Comparison of ENCODE assay signal across 16 mouse cellular contexts in the genomic region with DNA sequence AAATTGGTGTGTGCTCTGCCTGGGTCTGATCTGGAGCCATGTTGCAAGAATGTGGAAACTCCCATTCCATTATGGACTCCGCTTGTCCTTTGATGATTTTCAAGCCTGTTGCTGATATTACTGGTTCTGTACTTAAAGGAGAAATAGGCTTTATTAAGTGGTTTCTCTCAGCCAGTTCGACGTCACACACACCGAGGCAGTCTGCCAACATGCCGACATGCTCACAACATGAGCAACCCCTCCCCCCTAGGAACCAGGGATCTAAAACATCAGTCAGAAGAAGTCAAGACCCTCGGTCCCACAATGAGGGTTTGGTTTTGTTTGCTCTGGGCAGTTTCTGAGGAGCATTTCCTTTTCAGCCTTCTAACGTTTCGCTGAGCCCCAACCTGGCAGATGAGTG. TPM values are rescaled to one million over a fixed set of nuclear protein-coding genes. Genes with fewer than 3 reads are reported as not detected.
DNase-seq lines count a peak whose midpoint lies in the region; ATAC-seq and TF ChIP-seq lines count a peak whose summit lies in the region.
"Had no signal": no experiment of that assay in that cellular context is flagged by ENCODE, and none has a peak within 500 bp of the region (broad histone marks: within the 10 kb centered on the region; RNA-seq: fewer than 3 reads in every experiment).

No protein-coding gene starts in this region.

- peaks cover 24% of the 10 kb centered on the region for H3K36me3 ChIP-seq in forebrain, embryonic 10.5 days (replicated peaks)
- 0 out of 2 replicates have a peak, but pooled peaks cover 2% of the 10 kb centered on the region for H3K36me3 ChIP-seq in forebrain, embryonic 16.5 days (ENCODE audit: control insufficient read depth, insufficient read depth)
- H3K36me3 ChIP-seq in kidney, postnatal 0 days (ENCODE audit: insufficient read depth, low read length), result no peaks in the 10 kb centered on the region
- peaks cover 27% of the 10 kb centered on the region for H3K36me3 ChIP-seq in kidney, embryonic 15.5 days
- 0 out of 2 replicates have a peak, but pooled peaks cover 3% of the 10 kb centered on the region for H3K36me3 ChIP-seq in heart, postnatal 0 days (replicated peaks; ENCODE audit: control insufficient read depth, insufficient read depth, low read length)
- H3K36me3 ChIP-seq: midbrain, embryonic 15.5 days had no signal

- no peaks in the 10 kb centered on the region for H3K9me3 ChIP-seq in forebrain, embryonic 10.5 days
- no peaks in the 10 kb centered on the region for H3K9me3 ChIP-seq in forebrain, embryonic 16.5 days (ENCODE audit: control insufficient read depth, low read length)
- no peaks in the 10 kb centered on the region for H3K9me3 ChIP-seq in kidney, postnatal 0 days (replicated peaks; ENCODE audit: low read length)
- H3K9me3 ChIP-seq in kidney, embryonic 15.5 days (replicated peaks), result no peaks in the 10 kb centered on the region
- no peaks in the 10 kb centered on the region for H3K9me3 ChIP-seq in heart, postnatal 0 days (replicated peaks; ENCODE audit: control insufficient read depth, low read length)
- H3K9me3 ChIP-seq: forebrain, embryonic 12.5 days; midbrain, embryonic 15.5 days; neural tube, embryonic 13.5 days had no signal

- DNase-seq in forebrain, embryonic 10.5 days (ENCODE audit: extremely low spot score, low spot score), result no peak
- DNase-seq in kidney, postnatal 0 days (ENCODE audit: low spot score), result peak; percentile 14
- peak; percentile 23 for DNase-seq in NIH3T3 (ENCODE audit: low read depth)
- DNase-seq in heart, postnatal 0 days (ENCODE audit: low spot score), result no peak
- DNase-seq in gastrocnemius, postnatal 4 days (ENCODE audit: low spot score in 2 of 2), result no peak
- DNase-seq in gastrocnemius, postnatal 36 days, result no peak
- DNase-seq: cerebellum, postnatal 36 days; kidney, adult 8-10 months; right cerebral cortex, postnatal 25 days had no signal

- no peak for ATAC-seq in forebrain, embryonic 16.5 days
- no peak for ATAC-seq in kidney, postnatal 0 days (replicated peaks; ENCODE audit: low FRiP score, low read depth)
- no peak for ATAC-seq in kidney, embryonic 15.5 days (replicated peaks; ENCODE audit: low FRiP score)
- ATAC-seq in heart, postnatal 0 days (ENCODE audit: insufficient read depth, low read depth), result no peak
- ATAC-seq: midbrain, embryonic 15.5 days had no signal

- no peak overlapping the region for H3K9ac ChIP-seq in forebrain, embryonic 16.5 days (replicated peaks; ENCODE audit: low read depth, low read length)
- no peak overlapping the region for H3K9ac ChIP-seq in kidney, postnatal 0 days (ENCODE audit: low read depth, low read length)
- H3K9ac ChIP-seq in kidney, embryonic 15.5 days, result no peak overlapping the region
- no peak overlapping the region for H3K9ac ChIP-seq in heart, postnatal 0 days (replicated peaks; ENCODE audit: low read depth, low read length)
- H3K9ac ChIP-seq: forebrain, embryonic 12.5 days; liver, embryonic 14.5 days; midbrain, embryonic 15.5 days; neural tube, embryonic 13.5 days had no signal

- H3K4me3 ChIP-seq in forebrain, embryonic 10.5 days, result no peak overlapping the region
- no peak overlapping the region for H3K4me3 ChIP-seq in forebrain, embryonic 16.5 days (replicated peaks; ENCODE audit: low read length)
- no peak overlapping the region for H3K4me3 ChIP-seq in kidney, postnatal 0 days (replicated peaks; ENCODE audit: low read depth, low read length)
- no peak overlapping the region for H3K4me3 ChIP-seq in kidney, embryonic 15.5 days (replicated peaks)
- no peak overlapping the region for H3K4me3 ChIP-seq in heart, postnatal 0 days (ENCODE audit: low read depth, low read length)
- H3K4me3 ChIP-seq: forebrain, embryonic 12.5 days; midbrain, embryonic 15.5 days; neural tube, embryonic 13.5 days had no signal

- 65% methylated on average over 8 of the region's 8 CpGs for WGBS in forebrain, embryonic 10.5 days
- WGBS in forebrain, embryonic 16.5 days, result 39% methylated on average over 8 of the region's 8 CpGs
- WGBS in kidney, postnatal 0 days, result 41% methylated on average over 8 of the region's 8 CpGs
- 49% methylated on average over 8 of the region's 8 CpGs for WGBS in kidney, embryonic 15.5 days
- 31% methylated on average over 8 of the region's 8 CpGs for WGBS in heart, postnatal 0 days

- peaks cover 35% of the 10 kb centered on the region for H3K4me1 ChIP-seq in forebrain, embryonic 10.5 days
- peaks cover 10% of the 10 kb centered on the region for H3K4me1 ChIP-seq in forebrain, embryonic 16.5 days (replicated peaks; ENCODE audit: control insufficient read depth, insufficient read depth, low read length)
- H3K4me1 ChIP-seq in kidney, postnatal 0 days (replicated peaks; ENCODE audit: insufficient read depth, low read length), result no peaks in the 10 kb centered on the region
- peaks cover 6% of the 10 kb centered on the region; the same call in 1 of the 2 replicates for H3K4me1 ChIP-seq in kidney, embryonic 15.5 days
- peaks cover 13% of the 10 kb centered on the region for H3K4me1 ChIP-seq in heart, postnatal 0 days (ENCODE audit: control insufficient read depth, insufficient read depth)

- H3K27me3 ChIP-seq in forebrain, embryonic 10.5 days (ENCODE audit: poor library complexity, severe bottlenecking), result no peaks in the 10 kb centered on the region
- H3K27me3 ChIP-seq in forebrain, embryonic 16.5 days (replicated peaks; ENCODE audit: control insufficient read depth, insufficient read depth, low read length), result no peaks in the 10 kb centered on the region
- H3K27me3 ChIP-seq in kidney, postnatal 0 days (ENCODE audit: insufficient read depth, low read length), result no peaks in the 10 kb centered on the region
- H3K27me3 ChIP-seq in kidney, embryonic 15.5 days, result no peaks in the 10 kb centered on the region
- no peaks in the 10 kb centered on the region for H3K27me3 ChIP-seq in heart, postnatal 0 days (ENCODE audit: control insufficient read depth, insufficient read depth, low read length)
- H3K27me3 ChIP-seq: forebrain, embryonic 12.5 days; midbrain, embryonic 15.5 days; neural tube, embryonic 13.5 days had no signal

- TF ChIP-seq CTCF in kidney, postnatal 0 days (IDR thresholded peaks at IDR 0.05; ENCODE audit: low read depth), result no peak
- no peak for TF ChIP-seq CTCF in heart, postnatal 0 days (IDR thresholded peaks at IDR 0.05; ENCODE audit: low read depth)

- intact Hi-C loops in gastrocnemius, postnatal 36 days (cut with DNase I), result loop anchor here (1.0 kb wide), 1 partner anchor 161 kb away; no protein-coding TSS in a partner anchor

- TF ChIP-seq EP300 in heart, postnatal 0 days (IDR thresholded peaks at IDR 0.05; ENCODE audit: low read depth), result no peak

- H3K4me2 ChIP-seq in forebrain, embryonic 16.5 days (ENCODE audit: low read length), result no peak overlapping the region
- no peak overlapping the region for H3K4me2 ChIP-seq in kidney, postnatal 0 days (ENCODE audit: low read length)
- H3K4me2 ChIP-seq in kidney, embryonic 15.5 days, result no peak overlapping the region
- no peak overlapping the region for H3K4me2 ChIP-seq in heart, postnatal 0 days (ENCODE audit: low read depth, low read length)
- H3K4me2 ChIP-seq: forebrain, embryonic 12.5 days; midbrain, embryonic 15.5 days; neural tube, embryonic 13.5 days had no signal

- 0 out of 2 replicates have a peak overlapping the region, but pooled peaks have one; percentile 4 for H3K27ac ChIP-seq in forebrain, embryonic 10.5 days
- H3K27ac ChIP-seq in forebrain, embryonic 16.5 days (ENCODE audit: low read length), result no peak overlapping the region
- no peak overlapping the region for H3K27ac ChIP-seq in kidney, postnatal 0 days
- H3K27ac ChIP-seq in kidney, embryonic 15.5 days, result no peak overlapping the region
- H3K27ac ChIP-seq in heart, postnatal 0 days (ENCODE audit: low read depth), result peak overlapping the region; percentile 66
- H3K27ac ChIP-seq: liver, embryonic 14.5 days; midbrain, embryonic 15.5 days; neural tube, embryonic 13.5 days had no signal

RNA-seq across cellular contexts. Expression of a gene that starts 45.5 kb away (rescaled TPM):
- polyA plus RNA-seq in forebrain, embryonic 10.5 days (2016; fragmentation: Nextera tagmentation; extraction: Ambion mirVana), result 0.64 and 0.67 TPM in 2 replicates
- polyA plus RNA-seq in forebrain, embryonic 16.5 days (2015; fragmentation: Nextera tagmentation; extraction: Ambion mirVana), result 5.8 and 6.8 TPM in 2 replicates
- 0.63 and 0.66 TPM in 2 replicates for polyA plus RNA-seq in kidney, postnatal 0 days (2015; fragmentation: Nextera tagmentation; extraction: Ambion mirVana)
- 0.66 and 0.87 TPM in 2 replicates for polyA plus RNA-seq in kidney, embryonic 15.5 days (2015; fragmentation: Nextera tagmentation; extraction: Ambion mirVana)
- total RNA-seq in heart, postnatal 0 days (2014; rRNA removed; ENCODE audit: low replicate concordance), result 81.4 and 84.7 TPM in 2 replicates
- 9.6 and 11.3 TPM in 2 replicates for polyA plus RNA-seq in heart, postnatal 0 days (2015; fragmentation: Nextera tagmentation; extraction: Ambion mirVana)
- total RNA-seq in gastrocnemius, postnatal 4 days (2021), result 1 to 10 TPM; 4.7 to 5.9 TPM
- total RNA-seq in gastrocnemius, postnatal 36 days (2021), result 1 to 10 TPM; 1.8 to 1.9 TPM
- total RNA-seq: granulocyte monocyte progenitor cell, adult 5-6 weeks had no signal

Comparison
In these comparisons a context has a peak if more than half of its experiments do, and no peak if none do; other contexts are left out.
1. H3K27ac ChIP-seq: peak in forebrain, embryonic 10.5 days (single experiment) and heart, postnatal 0 days (single experiment); none in forebrain, embryonic 16.5 days (single experiment), kidney, postnatal 0 days (single experiment) and kidney, embryonic 15.5 days (single experiment).
2. DNase-seq: peak in kidney, postnatal 0 days (single experiment) and NIH3T3 (single experiment); none in forebrain, embryonic 10.5 days (single experiment), heart, postnatal 0 days (single experiment), gastrocnemius, postnatal 4 days (0 of 2) and gastrocnemius, postnatal 36 days (0 of 2).